Mouse (Mus musculus): Measurements from ENCODE around the gene Supt3.

Gene Supt3

DNA sequence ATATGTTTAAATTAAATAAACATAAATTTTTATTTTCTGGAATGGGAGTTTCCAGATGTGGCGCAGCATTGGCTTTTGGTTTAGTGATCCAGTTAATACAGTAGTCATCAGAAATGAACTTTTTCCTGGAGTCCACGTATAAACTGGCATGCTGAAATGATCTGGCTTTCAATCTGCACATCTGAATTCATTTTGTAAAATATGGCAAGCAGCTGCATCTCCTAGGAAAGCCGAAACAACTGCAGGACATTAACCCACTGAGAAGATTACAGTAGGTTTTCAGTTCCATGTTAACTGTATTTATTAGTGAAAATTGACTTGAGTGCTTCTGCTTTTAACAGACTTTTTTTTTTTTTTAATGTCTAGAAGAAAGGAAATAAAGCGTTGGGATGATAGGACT is 5.4 kb downstream of the Supt3 start:
- DNase-seq (ENCODE audit: low spot score) = no peak

GRCm38 (mm10) chr17:44783143-44783542 is 6.2 kb downstream of the Supt3 start:
- no peak for DNase-seq (ENCODE audit: low spot score)

- DNase-seq (ENCODE audit: low spot score) = no peak
These were observed 12.2 kb downstream of the Supt3 start for GRCm38 (mm10) chr17:44788982-44789747.

DNA sequence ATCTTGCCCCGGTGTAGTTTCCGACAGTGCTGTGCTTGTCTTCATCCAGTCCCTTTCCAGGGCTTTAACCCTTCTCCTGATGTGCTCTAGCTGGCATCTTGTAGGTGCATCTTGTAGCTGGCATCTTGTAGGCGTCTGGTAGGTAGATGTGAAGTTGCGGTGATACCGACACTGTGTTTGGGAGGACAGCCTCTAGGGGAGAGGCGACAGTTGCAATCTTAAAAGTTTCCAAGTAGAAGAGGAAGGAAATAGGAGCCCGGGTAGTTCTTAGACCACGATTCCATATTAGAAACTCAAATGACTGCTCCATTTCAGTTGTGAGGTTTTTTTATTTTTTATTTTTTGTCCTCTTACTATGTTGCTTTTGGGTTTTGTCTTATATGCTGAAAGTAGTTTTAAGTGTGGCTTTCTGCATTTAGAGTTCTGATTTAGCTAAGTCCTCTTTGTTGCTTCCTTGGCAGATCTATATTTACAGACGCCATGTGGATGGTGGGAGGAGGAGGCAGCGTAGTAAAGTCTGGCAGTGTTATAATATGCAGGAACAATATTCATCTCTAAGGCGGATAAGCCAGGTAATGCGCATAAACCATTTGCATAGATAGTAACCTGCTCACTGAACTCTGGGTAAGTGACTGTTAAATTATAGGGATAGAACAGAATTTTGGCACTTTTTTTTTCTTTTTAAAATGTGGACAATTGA is 15.4 kb downstream of the Supt3 start:
- no peak for DNase-seq (ENCODE audit: low spot score)

DNA sequence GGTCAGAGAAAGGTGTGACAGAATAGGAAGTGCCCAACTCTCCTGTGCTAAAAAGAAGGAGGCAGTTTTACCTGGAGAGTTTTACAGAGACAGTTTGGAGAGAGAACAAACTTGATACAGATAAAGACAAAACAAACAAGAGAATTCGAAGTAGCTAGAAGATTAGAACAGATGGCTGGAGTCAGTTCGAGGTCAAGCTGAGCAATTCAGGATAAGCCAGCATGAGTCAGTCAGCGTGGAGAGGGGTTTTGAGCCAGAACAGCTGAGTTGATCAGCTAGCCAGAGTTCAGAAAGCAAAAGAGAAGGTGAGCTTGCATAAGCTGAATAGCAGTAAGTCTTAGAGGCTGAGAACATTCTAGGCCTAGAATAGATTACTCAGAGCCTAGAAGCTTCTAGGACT is 20.4 kb downstream of the Supt3 start:
- DNase-seq (ENCODE audit: low spot score) = no peak

GRCm38 (mm10) chr17:44807031-44807430 is 30.1 kb downstream of the Supt3 start:
- no peak for DNase-seq (ENCODE audit: low spot score)

DNA sequence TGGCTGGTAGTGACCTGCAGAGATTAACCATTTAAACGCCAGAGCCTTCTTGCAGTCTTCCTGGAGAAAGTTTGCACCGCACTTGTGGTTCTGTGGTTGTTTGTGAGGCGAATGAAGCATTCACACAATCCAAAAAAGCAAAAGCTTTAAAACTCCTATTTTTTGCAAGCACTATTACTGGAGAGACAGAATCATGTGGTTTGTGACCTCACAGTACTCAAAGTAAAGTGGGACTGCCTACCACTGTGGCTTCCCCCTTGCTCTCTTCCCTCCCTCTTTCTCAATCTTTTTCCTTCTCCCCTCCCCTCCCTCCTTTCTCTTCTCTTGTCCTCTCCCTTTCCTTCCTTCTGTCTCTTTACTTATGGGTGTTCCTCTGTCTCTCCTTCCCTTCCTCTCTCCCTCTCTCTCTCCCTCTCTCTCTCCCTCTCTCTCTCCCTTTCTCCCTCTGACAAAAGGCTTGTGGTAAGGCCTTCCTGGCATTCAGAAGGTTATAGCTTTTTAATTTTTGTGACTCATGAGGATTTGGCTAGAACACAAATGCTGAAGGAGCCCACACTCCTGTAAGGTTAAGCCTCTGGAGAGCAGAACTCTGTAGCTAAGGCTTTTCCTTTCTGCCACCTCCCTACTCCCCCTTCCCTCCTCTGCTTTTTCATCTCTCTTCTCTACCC is 37.7 kb downstream of the Supt3 start, which contains the start of gene Runx2:
TSS of gene Runx2 (minus strand) at position 290 of the 668 bp plus-strand sequence.
- no peak for DNase-seq (ENCODE audit: low spot score)

DNA sequence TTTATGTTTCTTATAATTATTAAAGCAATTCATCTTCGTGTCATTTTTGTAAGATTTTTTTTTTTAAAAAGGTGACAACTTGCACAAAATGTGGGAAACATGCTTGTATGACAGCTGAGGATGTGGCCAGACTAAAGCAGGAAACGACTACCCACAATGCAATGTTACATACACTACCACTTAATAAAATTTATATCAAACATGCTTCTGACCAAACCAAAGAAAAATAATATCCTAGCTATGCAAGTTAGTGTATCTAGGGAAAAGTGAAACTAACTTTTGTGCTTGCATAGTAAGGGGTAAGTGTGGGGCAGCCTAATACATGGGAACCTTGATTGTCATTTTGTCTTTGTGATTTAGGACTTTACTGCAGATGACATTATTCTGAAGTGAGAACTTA is 41.9 kb downstream of the Supt3 start:
- no peak for DNase-seq (ENCODE audit: low spot score)

GRCm38 (mm10) chr17:44819816-44820215 is 42.9 kb downstream of the Supt3 start:
- DNase-seq (ENCODE audit: low spot score) = no peak

DNA sequence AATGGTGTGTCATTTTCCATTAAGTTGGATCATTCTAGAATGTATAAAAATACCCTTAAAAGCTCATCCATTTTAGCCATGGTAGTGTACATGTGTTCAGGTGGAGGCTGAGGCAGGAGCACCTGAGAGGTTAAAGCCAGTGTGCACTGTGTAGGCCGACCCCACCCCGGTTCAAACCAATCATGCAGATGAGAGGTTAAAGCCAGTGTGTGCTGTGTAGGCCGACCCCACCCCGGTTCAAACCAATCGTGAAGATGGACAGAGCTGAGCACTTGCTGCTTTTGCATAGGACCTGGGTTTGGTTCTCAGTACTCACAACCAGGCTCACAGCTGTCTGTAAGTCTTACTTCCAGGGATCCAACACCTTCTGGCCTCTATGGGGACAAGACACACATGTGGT is 45.0 kb downstream of the Supt3 start:
- no peak for DNase-seq (ENCODE audit: low spot score)

DNA sequence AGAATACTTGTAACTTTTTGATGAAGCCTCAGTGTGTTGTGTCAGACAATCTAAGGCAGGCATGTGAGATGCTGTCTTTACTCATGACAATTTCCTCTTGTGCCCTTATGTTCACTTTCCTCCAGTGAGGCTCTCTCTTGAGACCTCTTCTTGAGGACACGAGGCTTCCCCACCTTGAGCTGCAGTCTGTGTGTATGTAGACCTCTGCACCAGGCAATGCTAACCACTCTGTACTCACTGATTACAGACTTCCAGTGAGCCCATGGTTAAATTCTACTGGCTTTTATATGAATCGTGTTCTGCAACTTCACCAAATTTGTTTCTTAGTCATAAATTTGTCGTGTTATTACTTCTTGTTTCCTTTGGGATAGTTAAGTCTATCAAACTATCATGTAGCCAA is 50.2 kb downstream of the Supt3 start:
- DNase-seq (ENCODE audit: low spot score) = no peak

DNA sequence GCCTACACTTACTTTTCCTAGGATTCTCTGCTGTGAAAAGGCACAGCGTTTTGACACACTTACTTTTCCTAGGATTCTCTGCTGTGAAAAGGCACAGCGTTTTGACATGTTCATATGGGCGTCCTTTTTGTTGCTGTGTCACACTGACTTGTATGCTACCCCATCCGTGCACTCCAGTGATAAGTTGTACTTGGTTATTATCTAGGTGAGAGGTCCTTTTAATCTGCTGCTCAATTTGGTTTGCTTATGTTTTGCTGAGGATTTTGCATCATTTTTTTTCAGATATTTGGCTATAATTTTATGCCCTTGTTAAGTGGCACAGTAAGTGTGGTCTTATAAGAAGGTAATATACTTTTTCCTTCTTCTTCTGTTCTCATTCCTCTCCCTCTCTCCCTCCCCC is 51.0 kb downstream of the Supt3 start:
- no peak for DNase-seq (ENCODE audit: low spot score)

GRCm38 (mm10) chr17:44829587-44829986 is 52.6 kb downstream of the Supt3 start:
- DNase-seq (ENCODE audit: low spot score) = no peak

DNA sequence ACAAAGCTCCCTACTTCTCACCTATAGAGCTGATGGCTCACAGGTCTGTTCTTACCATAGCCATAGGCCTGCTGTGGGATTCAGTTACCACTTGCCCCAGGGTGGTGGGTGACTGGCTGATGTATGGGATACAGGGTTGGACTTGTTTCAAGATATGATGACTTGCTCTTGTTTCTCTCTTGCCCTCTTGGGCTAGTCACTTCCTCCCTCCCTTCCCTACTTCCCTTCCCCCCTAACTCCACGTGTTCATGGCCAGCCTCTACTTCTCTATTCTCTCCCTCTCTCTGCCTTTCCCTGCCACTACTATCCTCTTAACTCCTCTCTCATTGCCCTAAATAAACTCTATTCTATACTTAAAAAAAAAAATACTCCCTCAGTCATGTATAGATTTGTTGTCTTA is 54.2 kb downstream of the Supt3 start:
- DNase-seq (ENCODE audit: low spot score) = no peak

DNA sequence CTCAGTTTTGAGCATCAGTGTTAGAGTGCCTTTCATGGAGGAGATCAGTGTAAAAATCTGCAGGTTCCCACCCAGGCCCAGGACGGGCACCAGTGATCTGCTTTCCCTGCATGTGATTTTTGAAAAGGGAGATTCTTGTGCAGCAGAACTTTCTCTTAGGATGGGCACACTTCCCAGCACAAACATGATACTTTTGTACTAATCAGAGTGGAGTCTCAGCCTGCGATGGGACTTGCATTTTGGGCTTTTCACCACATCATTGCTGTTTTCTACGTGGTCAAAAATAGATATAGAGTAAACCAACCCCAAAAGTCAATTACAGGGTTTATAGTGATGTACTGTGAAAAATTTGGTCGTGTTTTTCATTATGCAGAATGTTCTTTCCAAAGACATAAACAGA is 65.2 kb downstream of the Supt3 start:
- no peak for DNase-seq (ENCODE audit: low spot score)

GRCm38 (mm10) chr17:44863165-44863564 is 86.2 kb downstream of the Supt3 start:
- no peak for DNase-seq (ENCODE audit: low spot score)

- DNase-seq (ENCODE audit: low spot score) = no peak
These were observed 116.6 kb downstream of the Supt3 start for GRCm38 (mm10) chr17:44893592-44893991.

- DNase-seq (ENCODE audit: low spot score) = no peak
These were observed 166.7 kb downstream of the Supt3 start for GRCm38 (mm10) chr17:44943536-44944090.

GRCm38 (mm10) chr17:44945333-44945732 is 168.4 kb downstream of the Supt3 start:
- no peak for DNase-seq (ENCODE audit: low spot score)

DNA sequence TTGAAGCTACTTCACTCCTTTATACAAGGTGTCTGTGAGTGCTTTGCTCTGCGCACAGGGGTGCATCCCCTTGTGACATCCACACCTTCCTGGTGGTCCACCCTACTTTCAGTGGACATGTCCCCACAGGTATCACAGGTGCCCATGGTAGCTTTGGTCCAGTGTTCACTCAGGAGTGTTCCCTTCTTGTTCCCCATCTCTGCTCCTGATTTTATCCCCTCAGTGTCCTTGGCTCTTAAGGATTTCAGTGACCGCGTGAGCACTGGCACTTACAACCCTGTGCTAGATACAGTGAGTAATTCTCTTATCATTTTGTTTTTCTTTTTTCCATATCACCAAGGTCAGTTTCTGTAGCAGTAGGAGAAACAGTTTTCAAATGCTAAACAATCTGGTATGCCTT is 171.4 kb downstream of the Supt3 start:
- DNase-seq (ENCODE audit: low spot score) = no peak

GRCm38 (mm10) chr17:44956671-44957070 is 179.7 kb downstream of the Supt3 start:
- peak; percentile 19 for DNase-seq (ENCODE audit: low spot score)

DNA sequence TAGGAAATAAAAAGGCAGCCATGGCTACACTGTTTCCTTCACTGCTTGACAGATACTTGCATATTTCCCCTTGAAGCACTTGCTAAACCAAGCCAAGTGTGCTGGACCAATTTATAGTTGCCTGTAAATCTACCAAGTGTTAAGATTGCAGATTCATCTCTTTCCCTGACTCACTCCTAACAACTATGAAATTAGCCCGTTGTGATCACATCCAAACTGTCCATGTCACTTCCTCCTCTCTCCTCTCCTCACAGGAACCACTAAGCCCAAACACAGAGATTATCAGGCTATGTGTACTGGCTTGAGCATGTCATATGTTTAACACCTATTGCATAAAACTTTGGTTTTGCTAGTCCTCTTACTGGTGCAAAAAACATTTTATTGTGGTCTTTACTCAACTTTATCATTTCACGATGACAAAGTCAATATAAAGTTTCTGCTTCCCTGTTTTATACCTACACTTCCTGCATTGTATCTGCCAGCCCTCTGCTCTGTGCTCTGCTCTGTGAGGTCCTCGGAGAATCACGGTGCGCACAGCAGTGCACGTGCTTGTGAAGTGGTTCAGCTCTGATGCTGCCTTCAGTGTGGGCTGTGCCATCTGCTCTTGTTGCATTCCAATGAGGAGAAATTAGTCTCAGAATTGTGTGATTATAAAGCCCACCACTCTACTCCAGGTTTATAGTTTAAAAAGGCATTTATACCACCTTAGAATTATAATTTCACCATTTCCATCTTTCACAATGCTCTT is 186.3 kb downstream of the Supt3 start:
- DNase-seq (ENCODE audit: low spot score) = no peak

Data from embryo, embryonic 10.5 days (tissue).